Mouse (Mus musculus) thymus, postnatal 0 days (tissue): Measurements from ENCODE around the gene Actn3. TPM values are rescaled to one million over a fixed set of nuclear protein-coding genes. Genes with fewer than 3 reads are reported as not detected.
"Not testable (repeated sequence)": the region's sequence is repeated elsewhere in the genome, so short reads cannot be mapped to it uniquely, and the experiment has no call there.

Experiments
- DNase-seq: peaks from one replicate; pipeline ENCODE4 v3.0.0-alpha.2; 2015; ENCODE audit warnings: low spot score
- polyA plus RNA-seq: library from polyadenylated mRNA; unstranded; fragments of >200 nt; fragmentation: Nextera tagmentation; extraction: Ambion mirVana; gene quantifications from 2 replicates; pipeline ENCODE4 v1.2.1, GENCODE M21; 2015

Actn3 gene
- 21.4 and 26.6 TPM in 2 replicates for polyA plus RNA-seq

DNA sequence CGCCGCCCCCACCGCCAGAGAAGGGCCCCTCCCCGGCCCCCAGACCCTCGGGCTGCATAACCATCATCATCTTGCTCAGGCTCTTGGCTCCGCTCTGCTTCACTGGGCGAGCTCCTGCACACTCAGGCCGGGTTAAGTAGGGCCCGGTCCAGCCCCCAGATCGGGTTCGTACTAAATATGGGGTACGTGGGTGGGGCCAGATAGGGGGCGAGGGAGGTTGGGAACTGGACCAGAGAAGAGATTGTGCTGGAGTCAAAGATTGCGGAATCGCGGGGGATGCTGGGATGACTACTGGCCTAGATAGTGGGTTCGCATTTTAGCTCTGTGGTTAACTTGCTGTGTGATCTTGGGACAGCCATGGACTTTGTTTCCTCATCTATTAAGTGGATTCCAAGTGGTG lies at the start of gene Actn3:
TSS of gene Actn3 (minus strand) at position 125 of the 400 bp plus-strand sequence.
- no peak for DNase-seq

DNA sequence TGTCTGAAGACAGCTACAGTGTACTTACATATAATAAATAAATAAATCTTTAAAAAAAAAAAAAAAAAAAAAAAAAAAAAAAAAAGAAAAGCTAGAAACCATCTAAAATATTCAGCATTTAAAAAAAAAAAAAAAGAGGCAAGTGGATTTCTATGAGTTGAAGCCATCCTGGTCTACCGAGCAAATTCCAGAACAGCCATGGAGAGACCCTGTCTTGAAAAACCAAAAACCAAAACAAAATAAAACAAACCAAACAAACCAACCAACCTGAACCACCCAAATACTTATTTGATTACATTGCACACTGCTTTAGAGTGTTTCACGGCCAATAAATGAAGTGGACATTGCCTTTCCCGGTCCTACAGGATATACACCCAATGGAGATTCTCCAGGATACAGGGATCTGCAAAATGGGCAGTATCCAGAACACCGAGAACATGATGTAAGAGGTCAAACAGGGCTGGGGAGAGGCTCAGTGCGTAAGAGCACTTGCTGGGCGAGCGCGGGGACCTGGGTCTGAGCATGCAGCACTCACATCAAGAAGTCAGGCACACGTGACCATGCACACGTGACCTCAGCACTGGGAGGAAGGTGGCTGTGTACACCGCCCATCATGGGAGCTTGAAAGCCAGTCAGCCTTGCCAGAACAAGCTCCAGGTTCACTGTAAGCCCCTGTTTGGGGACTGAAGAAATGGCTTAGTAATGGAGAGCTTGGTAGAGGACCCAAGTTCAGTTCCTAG lies 47.6 kb upstream of the Actn3 start:
- no peak for DNase-seq

DNA sequence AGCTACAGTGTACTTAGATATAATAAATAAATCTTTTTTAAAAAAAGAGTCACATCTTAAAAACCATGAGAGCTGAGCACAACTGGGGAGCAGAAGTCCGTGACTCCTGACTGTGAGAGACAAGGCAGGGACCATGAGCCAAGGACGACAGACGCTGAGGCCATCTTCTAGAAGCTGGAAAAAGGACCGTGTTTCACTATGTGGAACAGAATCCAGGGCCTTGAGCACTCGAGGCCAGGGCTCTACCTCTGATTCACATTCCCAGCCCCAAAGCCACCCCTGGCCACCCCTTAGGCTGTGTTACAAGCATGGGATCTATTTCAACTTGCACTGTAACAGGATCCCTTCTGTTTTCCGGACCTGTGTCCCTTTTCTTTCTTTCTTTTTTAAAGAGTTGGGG lies 41.9 kb upstream of the Actn3 start:
- DNase-seq = no peak

GRCm38 (mm10) chr19:4916827-4917226 lies 39.1 kb upstream of the Actn3 start:
- no peak for DNase-seq

- DNase-seq = no peak
Measured at GRCm38 (mm10) chr19:4915924-4916603, 38.4 kb upstream of the Actn3 start.

DNA sequence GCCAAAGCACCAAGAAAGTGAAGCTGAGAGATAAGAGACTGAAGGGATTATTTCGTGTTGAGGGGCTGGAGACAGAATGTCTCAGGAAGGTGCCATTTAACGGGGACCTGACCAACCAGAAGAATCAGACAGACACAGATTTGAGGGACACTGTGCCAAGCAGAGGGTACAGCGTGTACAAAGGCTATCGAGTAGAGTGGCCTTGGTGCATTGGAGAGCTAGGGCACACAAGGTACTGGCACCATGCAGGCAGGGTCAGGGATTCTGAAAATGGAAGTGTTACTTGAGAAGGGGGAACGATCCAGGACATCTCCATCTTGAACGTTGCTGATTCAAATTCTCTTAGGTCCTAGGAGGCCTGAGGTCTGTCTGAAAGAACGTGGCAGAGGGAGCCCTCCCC lies 31.7 kb upstream of the Actn3 start:
- DNase-seq = no peak

DNA sequence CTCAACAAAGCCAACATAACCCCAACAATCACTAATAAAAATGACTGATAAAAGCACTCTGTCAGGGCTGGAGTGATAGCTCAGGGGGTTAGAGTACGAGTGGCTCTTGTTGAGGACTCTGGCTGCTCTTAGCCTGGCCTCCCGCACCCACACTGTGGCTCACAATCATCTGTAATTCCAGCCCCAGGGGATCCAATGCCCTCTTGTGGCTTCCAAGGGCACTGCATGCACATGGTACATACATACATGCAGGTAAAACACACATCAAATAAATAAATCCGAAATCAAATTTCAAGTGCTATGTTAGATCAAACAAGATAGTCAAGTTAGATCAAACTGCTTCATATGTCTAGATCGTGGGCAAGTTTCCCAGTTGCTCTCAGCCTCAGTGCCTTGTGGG lies 30.4 kb upstream of the Actn3 start:
- peak; percentile 43 for DNase-seq

- DNase-seq = peak; percentile 85
Measured at GRCm38 (mm10) chr19:4905979-4906794, 28.5 kb upstream of the Actn3 start, which contains the start of gene Bbs1. TSS of gene Bbs1 (minus strand) at chr19:4906628.

- no peak for DNase-seq
Measured at GRCm38 (mm10) chr19:4899888-4900287, 22.2 kb upstream of the Actn3 start.

DNA sequence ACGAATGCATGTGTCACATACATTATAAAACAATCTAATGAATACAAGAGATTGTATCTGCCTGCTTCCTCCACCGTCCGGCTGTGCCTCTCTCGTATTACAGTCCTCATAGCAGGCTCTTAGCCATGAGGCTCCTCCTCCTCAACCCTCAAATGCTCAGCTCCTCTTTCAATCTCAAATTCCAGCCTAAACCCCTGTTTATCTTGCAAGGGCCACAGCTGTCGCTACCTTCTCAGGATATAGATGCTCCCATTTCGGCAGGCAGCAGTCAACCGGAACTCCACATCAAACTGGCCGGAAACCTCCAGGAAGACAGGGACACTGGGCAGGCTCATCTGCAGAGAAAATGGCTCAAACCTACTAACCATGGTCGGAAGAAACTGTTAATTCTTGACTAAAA lies 21.3 kb upstream of the Actn3 start:
- no peak for DNase-seq

DNA sequence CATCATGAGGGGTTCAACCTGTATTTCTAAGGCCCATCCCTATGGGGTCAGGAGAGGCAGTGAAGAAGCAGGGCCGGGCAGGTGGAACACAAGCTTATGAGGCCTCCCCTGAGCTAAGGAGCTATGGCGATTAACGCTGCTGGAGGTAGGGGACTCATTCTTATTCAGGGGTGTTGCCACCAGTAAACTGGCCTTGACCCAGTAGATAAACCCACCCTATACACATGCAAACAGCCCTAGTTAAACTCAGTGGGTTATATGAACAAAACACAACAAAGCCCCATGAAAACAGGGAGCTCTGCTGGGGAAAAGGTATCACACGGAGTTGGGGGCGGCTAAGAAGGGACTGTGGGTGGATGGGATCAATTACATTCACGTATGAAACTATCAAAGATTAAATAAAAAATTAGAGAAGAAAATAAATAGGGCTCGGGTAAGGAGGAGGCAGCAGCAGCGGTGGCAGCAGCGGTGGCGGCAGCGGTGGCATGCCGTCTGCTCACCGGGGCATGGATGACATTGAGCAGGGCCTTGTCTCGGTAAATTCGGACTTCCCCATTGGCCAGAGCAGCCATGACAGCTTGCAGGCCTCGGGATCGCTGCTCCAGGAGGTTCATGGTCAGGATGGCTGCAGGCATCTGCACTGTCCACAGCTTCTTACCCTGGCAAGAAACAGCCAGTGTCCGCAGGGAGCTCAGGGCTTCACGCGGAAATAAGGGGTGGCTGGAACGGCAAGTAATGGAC lies 19.2 kb upstream of the Actn3 start:
- DNase-seq = no peak

DNA sequence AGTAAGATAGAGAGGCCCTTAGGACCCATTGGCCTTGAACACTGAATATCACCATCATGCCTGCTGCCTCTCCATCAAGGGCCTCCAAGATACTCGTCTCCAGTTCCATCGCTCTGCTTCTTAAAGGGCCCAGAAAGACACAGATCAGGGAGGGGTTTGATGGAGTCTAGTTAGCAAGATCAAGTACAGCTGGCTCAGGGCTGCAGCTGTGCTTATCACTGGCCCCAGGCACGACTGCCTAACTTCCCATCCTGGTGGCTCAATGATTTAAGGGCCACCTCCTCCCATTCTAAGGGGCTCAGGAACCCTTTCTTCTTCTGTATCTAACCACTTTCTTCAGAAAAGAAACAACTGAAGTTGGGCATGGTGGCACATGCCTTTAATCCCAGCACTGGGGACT lies 14.1 kb upstream of the Actn3 start:
- DNase-seq = no peak

DNA sequence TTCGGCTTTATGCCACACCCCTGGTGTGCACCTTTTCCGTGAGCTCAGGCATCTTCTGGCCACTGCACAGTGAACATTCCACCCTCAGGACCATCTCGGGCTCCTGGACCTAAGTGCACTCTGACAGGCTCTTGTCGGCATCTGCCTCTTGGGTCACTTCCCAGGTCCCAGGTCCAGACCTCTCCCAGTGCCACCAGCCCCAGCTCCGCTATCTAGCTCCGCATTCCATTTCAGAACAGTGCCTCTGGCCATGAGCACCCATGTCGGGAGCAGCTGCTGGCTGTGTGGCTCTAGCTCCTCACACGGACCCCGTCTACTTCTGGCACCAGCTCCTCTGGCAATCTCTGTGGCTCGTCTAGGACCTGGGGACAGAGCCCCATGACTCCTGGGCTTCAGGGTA lies 12.1 kb upstream of the Actn3 start:
- no peak for DNase-seq

GRCm38 (mm10) chr19:4883961-4884360 lies 6.3 kb upstream of the Actn3 start:
- no peak for DNase-seq

DNA sequence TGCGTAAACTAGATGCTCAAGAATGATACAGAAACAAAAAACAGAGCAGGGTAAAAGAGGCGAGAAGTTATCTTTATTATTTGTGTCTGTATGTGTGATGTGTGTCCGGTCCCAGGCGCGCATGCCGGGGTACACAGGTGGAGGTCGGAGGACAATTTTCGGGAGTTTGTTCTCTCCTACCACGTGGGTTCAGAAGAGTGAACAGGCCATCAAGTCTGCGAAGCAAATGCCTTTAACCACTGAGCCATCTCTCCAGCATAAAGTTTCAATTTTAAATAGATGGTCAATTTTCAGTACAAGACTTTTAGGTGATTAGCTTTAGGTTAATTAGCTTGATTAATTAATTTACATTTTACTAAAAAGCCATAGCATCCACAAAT lies 1.6 kb upstream of the Actn3 start:
- DNase-seq = no peak

GRCm38 (mm10) chr19:4878405-4879323 lies 955 bp upstream of the Actn3 start, which contains the start of gene Zdhhc24:
TSS of gene Zdhhc24 (plus strand) at chr19:4878668.
- DNase-seq = peak; percentile 95

DNA sequence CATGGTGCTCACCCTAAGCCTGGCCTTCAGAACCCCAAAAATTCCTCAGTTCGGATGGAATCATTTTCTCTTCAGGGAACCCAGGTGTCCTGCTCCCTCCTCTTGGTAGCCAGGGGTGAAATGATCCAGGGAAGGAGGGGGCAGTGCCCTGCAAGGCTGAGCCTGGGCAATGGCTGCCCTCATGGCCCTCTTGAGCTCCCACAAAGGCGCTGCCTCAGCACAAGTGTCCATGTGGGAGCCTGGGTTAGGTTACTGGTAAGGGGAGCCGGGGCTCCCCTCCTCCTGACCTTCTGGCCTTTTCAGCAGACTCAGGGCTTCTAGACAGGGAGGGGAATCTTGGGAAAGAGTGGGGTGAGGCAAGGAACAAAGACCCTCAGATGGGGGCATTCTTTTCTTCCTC lies 954 bp downstream of the Actn3 start:
- no peak for DNase-seq

GRCm38 (mm10) chr19:4876241-4876640 lies 1.5 kb downstream of the Actn3 start:
- no peak for DNase-seq

DNA sequence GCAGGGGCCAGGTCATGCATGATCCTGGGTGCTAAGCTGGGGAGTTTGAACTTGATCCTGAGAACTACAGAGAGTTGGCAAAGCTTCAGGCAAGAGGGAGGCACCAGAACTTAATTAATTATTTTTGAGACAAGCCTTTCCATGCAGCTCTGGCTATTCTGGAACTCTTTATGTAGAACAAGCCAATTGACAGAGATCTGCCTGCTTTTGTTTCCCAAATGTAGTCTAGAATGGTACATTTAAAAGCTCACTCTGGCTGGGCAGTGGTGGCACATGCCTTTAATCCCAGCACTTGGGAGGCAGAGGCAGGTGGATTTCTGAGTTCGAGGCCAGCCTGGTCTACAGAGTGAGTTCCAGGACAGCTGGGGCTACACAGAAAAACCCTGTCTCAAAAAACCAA lies 3.1 kb downstream of the Actn3 start:
- DNase-seq = not testable (repeated sequence)

DNA sequence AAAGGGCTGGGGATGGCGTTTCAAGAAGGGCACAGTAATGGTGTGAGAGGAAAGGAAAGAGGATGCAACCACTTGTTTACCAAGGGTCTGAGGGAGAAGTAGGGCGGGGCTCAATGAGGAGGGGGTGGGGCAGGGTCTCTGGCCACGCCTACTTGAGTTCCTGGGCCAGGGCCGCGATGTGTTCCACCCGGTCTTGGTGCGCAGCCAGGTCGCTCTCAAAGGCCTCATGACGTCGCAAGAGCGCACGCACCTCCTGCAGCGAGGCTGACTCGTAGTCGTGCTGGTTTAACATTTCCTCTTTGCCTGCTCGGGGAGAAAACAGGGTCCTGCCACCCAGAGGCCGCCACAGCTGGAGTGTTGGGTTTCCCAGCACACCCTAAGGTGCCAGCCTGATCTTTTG lies 12.6 kb downstream of the Actn3 start:
- DNase-seq = peak; percentile 43
